Mouse (Mus musculus): ENCODE data around the gene Plcd3. TPM values are rescaled to one million over a fixed set of nuclear protein-coding genes. Genes with fewer than 3 reads are reported as not detected.

The Plcd3 gene
- total RNA-seq, 2 experiments from 2014 or later, result 0.17 TPM; not detected in 1

GRCm38 (mm10) chr11:103099352-103099940, 2.0 kb downstream of the Plcd3 start:
- no peak for ATAC-seq (replicated peaks; ENCODE audit: poor library complexity)

- ATAC-seq (replicated peaks; ENCODE audit: poor library complexity), result no peak
These were observed 2.8 kb downstream of the Plcd3 start for GRCm38 (mm10) chr11:103098531-103099190.

- no peak for ATAC-seq (replicated peaks; ENCODE audit: poor library complexity)
These were observed 4.2 kb downstream of the Plcd3 start for GRCm38 (mm10) chr11:103096979-103097894.

GRCm38 (mm10) chr11:103095801-103096200, 5.7 kb downstream of the Plcd3 start:
- ATAC-seq (replicated peaks; ENCODE audit: poor library complexity), result no peak

- ATAC-seq (replicated peaks; ENCODE audit: poor library complexity), result no peak
These were observed 6.3 kb downstream of the Plcd3 start for GRCm38 (mm10) chr11:103095107-103095670.

GRCm38 (mm10) chr11:103093862-103094833, 7.3 kb downstream of the Plcd3 start:
- ATAC-seq (replicated peaks; ENCODE audit: poor library complexity), result peak; percentile 47; the same call in 1 of the 2 replicates

- peak; percentile 27; the same call in 1 of the 2 replicates for ATAC-seq (replicated peaks; ENCODE audit: poor library complexity)
These were observed 8.2 kb downstream of the Plcd3 start for GRCm38 (mm10) chr11:103093306-103093705.

GRCm38 (mm10) chr11:103081631-103082030, 19.8 kb downstream of the Plcd3 start:
- no peak for ATAC-seq (replicated peaks; ENCODE audit: poor library complexity)

- ATAC-seq (replicated peaks; ENCODE audit: poor library complexity), result peak; percentile 51
These were observed 21.0 kb downstream of the Plcd3 start for GRCm38 (mm10) chr11:103080323-103081091.

GRCm38 (mm10) chr11:103078131-103078530, 23.3 kb downstream of the Plcd3 start:
- no peak for ATAC-seq (replicated peaks; ENCODE audit: poor library complexity)

- ATAC-seq (replicated peaks; ENCODE audit: poor library complexity), result no peak
These were observed 24.9 kb downstream of the Plcd3 start for GRCm38 (mm10) chr11:103076581-103076980.

GRCm38 (mm10) chr11:103076010-103076409, 25.4 kb downstream of the Plcd3 start:
- ATAC-seq (replicated peaks; ENCODE audit: poor library complexity), result peak; percentile 60

GRCm38 (mm10) chr11:103074796-103075323, 26.6 kb downstream of the Plcd3 start:
- ATAC-seq (replicated peaks; ENCODE audit: poor library complexity), result no peak

GRCm38 (mm10) chr11:103074121-103074650, 27.3 kb downstream of the Plcd3 start:
- ATAC-seq (replicated peaks; ENCODE audit: poor library complexity), result no peak

- ATAC-seq (replicated peaks; ENCODE audit: poor library complexity), result no peak
These were observed 27.8 kb downstream of the Plcd3 start for GRCm38 (mm10) chr11:103073671-103074070.

- no peak for ATAC-seq (replicated peaks; ENCODE audit: poor library complexity)
These were observed 31.1 kb downstream of the Plcd3 start for GRCm38 (mm10) chr11:103070322-103070880.

- no peak for ATAC-seq (replicated peaks; ENCODE audit: poor library complexity)
These were observed 31.7 kb downstream of the Plcd3 start for GRCm38 (mm10) chr11:103069731-103070130.

GRCm38 (mm10) chr11:103068884-103069283, 32.6 kb downstream of the Plcd3 start:
- no peak for ATAC-seq (replicated peaks; ENCODE audit: poor library complexity)

Measured in megakaryocyte progenitor cell, adult 5-6 weeks (primary cell).